Mouse (Mus musculus): ENCODE data around the gene Uqcr11. TPM values are rescaled to one million over a fixed set of nuclear protein-coding genes. Genes with fewer than 3 reads are reported as not detected.
A peak's percentile ranks its signal among the peaks of the same experiment; 100 is the strongest.

The Uqcr11 gene
- total RNA-seq, 2 experiments from 2014 or later = 410 to 413 TPM

DNA sequence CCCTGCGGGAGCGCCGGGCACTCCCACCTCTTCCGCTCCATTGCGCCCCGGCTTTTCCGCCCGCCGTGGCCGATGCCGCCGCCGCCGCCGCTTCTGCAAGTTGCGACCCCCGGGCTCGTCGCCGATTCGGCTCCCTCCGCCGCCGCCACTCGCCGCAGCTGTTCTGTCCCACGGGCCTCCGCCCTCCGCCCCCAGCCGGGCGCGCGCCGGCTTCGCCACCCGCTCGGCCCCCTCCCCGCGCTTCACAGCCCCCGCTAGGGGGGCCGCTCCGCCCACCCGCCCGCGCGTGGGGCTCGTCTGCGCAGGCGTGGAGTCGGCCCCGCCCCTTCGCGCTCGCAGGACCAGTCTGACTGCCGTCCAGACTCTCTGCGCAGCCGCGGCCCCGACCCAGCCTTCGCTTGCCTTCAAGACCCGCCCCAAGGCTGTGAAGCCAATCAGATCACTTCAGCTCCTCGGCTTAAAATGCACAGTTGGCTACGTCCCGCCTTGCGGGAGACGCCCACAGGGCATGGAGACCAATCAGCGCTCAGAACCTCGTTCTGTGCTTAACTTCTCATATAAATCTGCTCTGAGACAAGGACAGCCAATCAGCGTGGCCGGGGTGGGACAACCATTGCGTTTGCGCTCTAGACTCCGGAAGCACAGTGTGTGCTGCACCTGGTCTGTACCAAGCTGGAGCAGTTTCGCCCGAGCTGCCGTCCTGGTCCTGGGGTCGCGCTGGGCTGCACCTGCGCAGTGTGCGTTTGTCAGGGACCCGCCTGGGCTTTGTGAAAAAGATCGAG is 7.2 kb downstream of the Uqcr11 start, which contains the start of gene Mbd3:
Gene Mbd3, minus strand, starts transcription at position 360 of the 782 bp plus-strand sequence.
- DNase-seq (ENCODE audit: low spot score in 2 of 2) = peak; percentile 100

DNA sequence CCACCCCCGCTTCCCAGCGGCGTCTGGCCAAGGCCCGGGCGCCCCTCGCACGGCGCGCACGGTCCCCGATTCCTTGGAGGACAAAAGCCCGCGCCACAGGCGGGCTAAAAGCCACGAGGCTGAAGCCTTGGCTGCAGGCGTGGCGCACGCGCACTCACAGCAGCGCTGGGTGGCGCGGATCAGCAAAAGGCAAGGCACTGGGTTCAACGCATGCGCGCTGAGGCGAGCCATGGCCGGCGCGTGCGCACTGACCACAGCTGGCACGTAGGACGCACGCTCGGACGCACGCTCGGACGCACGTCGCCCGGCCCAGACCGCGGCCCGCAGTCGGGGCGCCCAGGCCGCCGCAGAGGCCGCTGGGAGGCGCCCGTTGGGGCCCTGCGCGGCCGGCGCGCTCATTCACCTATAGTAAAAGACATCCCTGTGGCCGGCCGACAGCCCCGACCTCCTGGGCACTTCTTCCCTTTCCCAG is 7.9 kb downstream of the Uqcr11 start:
- DNase-seq (ENCODE audit: low spot score in 2 of 2) = peak; percentile 96 to 99

DNA sequence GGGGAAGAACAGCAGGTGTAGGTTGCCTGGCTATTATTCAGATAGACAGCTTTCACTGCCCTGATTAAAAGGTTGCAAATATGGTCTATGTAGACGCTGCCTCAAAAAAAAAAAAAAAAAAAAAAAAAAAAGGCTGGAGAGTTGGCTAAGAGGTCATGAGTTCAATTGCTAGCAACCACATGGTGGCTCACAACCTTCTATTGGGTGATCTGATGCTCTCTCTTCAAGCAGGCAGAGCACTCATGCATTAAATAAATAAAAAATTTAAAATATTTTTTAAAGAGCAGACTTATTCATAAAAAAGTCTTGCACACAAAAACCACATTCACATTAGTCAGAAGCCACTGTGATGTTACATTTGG is 8.5 kb downstream of the Uqcr11 start:
- DNase-seq (ENCODE audit: low spot score in 2 of 2) = no peak

DNA sequence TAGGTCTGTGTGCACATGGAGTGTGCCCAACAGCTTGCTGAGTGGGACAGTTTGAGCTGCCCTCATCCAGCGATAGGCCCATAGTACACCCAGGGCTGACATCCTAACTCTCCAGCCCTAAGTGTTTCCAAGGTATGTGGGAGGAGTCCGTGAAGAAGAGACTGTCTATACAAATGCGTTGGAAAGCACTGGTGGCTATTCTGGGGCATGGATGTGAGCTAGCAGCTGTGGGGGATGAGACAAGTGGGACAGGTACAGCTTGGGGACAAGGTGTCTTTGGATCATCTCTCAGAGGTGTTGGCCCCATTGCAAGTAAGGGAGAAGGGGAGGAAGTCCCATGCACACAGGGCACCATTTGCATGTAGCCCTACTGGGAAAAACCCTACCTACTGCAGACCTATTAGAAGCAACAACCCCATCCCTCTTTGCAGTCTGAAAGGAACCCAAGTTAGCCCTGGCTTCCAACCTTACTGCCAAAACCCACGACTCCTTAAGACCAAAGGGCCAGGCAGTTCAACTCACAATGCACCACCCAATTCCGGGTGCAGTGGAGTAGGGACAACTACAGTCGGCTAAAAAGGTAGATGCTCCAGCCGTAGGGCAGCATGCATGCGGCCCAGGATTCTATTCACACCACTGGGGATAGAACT is 9.0 kb downstream of the Uqcr11 start:
- no peak for DNase-seq (ENCODE audit: low spot score in 2 of 2)

DNA sequence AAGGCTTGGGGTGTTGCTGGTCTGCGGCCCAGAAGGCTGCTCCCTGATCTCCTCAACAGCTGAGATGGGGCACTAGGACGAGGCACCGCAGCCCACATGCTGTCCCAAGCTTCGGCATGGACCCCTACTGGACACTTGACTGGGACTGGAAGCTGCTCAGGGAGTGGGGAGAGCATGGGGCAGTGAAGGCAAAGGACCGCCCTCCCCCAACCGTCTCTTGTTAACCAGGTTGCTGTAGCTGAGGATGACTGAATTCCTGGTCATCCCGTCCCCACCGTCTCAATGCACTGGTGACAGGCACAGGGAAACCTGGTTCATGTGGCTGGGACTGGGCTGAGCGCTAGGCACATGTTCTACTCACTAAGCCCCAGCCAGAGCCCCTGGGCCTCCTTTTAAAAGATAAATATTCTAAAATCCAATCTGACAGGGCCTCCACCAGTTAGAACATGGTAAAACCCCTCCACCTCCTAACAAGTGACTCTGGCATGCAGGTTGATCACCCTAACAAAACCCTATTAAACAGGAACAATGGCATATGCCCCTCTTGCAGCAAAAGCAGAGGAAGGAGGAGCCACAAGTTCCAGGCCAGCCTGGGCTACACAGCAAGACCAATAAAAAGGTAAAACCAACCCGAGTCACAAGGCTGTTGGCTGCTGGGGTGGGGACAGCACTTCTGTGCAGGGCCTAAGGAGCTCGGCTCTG is 9.7 kb downstream of the Uqcr11 start:
- DNase-seq (ENCODE audit: low spot score in 2 of 2) = no peak

DNA sequence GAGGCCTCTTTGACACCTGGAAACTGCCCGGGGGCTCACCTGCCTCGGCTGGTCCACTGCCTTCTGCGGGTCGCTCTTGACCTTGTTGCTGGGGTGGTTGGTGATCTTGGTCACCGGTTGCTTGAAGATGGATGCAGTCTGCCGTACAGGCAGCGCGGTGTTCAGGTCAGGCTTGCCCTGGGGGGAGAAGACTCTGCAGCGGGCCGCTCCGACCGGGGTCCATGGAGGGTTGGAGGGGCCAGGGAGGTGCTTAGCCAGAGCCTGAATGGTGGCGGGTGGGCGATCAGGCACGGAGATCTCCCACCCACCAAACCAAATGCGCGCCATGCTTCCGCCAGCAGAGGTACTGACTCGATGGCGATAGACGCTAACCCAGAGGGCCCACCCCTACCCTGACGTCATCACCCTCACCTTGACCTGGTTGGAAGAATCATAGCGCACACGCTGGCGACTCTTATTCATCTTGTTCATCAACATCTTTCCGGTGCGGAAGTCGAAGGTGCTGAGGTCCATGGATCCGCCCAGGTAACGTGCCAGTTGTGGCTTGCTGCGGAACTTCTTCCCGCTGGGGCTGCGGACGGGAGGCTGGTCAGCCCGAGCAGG is 11.5 kb downstream of the Uqcr11 start:
- DNase-seq (ENCODE audit: low spot score in 2 of 2) = no peak

DNA sequence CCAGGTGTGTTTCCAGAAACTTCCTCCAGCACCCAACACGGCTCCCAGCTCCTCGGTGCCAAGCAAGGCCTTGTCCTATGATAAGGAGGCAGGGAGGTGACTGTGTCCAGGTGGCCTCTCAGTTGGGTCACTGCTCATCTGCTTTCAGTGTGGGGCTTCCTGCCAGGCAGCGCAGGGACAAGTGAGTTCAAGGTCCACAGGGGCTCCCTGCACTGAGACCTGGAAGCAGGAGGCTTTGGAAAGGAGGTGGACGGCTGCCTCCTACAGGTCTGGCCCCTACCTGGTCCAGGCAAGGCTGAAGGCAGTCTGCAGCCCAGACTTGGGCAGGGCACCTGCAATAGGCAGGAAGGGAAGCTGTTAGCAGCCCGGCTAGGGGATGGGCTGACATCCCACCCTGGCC is 13.9 kb downstream of the Uqcr11 start:
- no peak for DNase-seq (ENCODE audit: low spot score in 2 of 2)

DNA sequence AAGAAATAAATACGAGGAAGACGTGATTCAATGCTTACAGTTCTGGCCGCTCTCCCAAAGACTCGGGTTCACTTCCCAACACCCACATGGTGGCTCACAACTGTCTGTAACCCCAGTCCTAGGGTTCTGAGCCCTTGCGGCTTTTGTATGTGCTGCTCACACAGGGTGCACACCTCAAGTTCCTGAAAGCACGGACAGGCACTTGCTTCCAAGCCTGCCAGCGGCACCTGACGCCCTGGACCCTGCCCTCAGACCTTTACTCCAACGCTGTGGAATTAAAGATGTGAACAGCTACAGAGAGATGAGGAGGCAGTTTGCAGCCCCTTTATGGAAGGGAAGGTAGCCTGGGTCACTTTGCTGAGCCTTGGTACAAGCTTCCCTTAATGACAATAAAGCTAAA is 15.9 kb downstream of the Uqcr11 start:
- DNase-seq (ENCODE audit: low spot score in 2 of 2) = no peak

DNA sequence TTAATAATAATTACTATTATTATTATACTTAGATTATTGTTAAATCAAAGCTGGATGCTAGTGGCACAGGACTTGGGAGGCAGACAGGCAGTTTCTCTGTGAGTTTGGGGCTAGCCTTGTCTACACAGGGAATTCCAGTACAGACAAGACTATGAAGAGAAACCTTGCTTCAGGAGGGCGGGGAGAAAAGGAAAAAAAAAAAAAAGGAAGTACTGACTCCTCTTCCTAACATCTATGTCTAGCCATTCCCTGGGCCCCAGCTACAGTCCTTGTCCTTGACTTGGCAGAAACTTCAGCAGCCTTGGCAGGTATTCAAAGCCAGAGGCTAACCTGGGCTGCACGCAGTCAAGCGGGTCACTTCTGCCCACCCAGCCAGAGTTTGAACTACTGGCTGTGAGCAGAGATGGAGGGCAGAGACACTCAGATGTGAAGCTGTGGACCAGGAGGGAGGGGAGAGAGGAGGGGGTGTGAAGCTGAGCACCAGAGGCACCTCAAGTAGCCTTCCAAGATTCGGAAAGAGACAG is 17.4 kb downstream of the Uqcr11 start:
- DNase-seq (ENCODE audit: low spot score in 2 of 2) = no peak

DNA sequence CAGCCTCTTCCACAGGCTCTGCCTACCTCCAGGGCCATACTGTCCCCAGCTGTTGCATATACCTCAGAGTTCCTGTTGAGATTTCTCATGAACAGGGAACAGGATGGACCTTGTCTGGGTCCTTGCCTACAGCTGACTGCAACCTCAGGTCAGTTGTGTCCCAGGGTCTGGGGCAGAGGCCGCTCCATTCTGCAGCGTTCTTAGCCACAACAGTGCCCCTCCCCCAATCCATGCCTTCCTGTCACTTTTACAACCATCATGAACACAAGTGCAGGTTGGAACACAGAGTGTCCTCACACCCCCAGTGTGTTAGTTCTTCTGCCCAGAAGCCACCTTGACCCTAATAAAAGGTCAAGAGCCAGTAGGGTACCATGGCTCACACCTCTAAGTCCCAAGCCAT is 17.9 kb downstream of the Uqcr11 start:
- DNase-seq (ENCODE audit: low spot score in 2 of 2) = no peak

DNA sequence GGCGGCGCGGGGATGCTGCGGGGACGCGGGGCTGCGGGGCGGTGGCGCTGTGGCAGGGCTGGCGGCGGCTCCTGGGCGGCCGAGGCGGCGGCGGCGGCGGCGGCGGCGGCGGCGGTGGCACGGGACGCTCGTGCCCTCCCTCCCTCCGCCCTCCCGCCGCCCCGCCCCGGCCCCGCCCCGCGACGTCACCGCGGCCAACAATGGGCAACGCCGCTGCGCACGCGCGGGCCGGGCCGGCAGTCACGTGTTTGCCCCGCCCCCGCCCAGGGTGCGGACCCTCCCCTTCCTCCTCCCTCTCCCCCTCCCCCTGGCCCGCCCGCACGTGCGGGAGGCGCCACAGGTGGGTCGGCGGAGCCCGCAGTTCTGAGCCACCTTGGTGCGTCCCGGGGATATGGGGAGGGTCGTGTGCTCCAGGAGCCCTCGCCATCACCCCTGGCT is 19.1 kb downstream of the Uqcr11 start, which contains the start of gene Mex3d:
Gene Mex3d, minus strand, starts transcription at position 138 of the 438 bp plus-strand sequence.
- peak; percentile 76 to 91 for DNase-seq (ENCODE audit: low spot score in 2 of 2)

DNA sequence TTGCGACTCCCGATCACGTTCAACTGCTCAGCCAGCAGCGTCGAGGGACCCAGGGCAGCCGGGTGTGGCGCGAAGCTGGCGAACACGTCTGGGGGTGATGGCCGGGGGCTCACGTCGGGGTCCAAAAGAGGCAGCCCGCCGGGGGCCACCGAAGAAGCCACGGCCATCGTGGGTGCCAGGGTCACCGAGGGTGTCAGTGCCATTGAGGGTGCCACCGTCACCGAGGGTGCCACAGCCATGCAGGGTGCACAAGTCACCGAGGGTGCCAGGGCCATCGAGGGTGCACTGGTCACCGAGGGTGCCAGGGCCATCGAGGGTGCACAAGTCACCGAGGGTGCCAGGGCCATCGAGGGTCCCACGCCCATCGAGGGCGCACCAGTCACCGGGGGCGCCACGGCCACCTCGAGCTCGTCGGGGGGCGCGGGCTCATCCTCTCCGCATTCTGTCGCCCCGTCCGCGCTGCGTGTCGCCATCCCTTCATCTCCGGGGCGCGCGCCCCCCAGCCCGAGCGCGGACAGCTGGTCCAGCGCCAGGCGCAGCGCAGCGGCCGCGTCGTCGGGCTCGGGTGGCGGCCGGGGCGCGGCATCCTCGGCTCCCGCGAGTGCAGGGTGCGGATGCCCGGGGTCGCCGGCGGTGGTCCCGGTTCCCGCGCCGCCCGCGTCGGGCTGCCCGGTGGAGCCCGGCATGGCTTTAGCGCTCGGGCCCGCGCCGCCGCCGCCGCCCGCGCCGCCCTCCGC is 19.7 kb downstream of the Uqcr11 start:
- no peak for DNase-seq (ENCODE audit: low spot score in 2 of 2)

DNA sequence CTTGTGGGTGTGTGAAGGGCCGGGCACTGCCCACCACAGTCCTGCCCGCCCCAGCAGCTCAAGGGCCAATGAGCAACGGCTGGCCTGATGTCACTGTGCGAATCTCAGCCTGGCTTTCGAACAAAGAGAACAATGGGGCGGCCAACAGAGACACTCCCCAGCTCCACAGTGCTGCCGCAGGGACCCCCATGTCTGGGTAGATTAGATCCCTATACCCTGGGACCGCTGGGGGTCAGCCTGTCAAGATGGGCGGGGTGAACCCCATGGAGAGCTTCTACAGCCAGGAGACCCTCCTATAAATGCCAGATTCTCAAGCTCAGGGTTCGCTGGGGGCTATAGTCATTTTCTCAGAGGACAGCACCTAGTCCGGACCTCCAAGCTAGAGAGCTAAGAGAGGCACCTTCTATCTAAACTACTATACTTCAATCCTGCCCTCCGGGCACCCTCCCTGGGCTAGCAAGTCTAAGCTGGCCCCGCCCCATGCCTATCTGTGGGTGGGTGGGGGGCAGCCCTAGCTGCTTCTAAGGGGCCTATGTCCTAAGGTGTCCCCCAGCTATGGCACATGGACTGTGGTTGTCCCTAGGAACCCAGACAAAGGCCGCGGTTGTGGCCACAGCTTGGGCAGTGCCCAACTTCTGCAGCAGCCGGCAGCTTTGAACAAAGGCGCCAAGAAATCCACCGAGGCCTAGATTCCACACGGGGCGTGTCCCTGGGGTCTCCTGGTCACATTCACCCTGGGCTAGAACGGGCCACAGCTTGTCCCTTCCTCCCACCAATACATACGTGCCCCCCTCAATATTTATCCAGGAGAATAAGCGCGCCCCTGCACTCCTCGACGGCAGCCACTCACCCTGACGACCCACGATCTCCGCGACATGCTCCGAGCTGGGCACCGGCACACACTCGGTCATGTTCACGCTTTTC is 20.6 kb downstream of the Uqcr11 start:
- DNase-seq (ENCODE audit: low spot score in 2 of 2) = no peak

DNA sequence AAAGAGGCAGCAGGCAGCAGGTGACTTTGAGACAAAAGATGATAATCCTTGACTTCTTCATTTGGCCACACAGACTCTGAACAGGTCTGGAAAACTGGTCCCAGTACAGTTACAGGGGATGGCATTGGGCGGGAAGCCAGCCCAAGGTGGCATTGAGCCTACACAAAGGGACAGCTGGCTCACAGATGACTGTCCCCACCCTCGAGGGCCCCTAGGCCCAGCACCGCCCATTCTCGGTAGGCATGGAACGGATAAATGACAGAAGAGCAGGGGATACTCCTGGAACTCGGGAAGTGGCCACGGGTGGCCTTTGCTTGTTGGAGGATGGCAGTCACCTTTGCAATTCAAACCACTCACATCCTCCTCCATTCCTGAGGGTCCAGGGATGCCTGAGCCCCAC is 21.3 kb downstream of the Uqcr11 start:
- no peak for DNase-seq (ENCODE audit: low spot score in 2 of 2)

DNA sequence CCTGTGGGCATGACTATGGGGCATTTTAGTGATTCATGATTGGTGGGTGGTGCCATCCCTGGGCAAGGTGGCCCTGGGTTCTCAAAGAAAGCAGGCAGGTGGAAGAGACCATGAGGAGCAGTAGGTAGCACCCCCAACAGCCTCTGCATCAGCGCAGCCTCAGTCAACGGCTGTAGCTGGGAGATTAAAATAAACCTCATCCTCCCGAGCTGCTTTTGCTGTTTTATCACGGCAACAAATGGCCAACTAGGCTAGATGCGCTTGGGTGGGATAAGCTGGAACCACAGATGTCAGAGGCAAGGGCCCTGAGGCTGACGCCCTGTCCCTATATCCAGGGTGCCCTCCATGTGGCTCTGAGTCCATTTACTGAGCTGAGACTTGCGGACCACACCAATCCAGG is 21.9 kb downstream of the Uqcr11 start:
- no peak for DNase-seq (ENCODE audit: low spot score in 2 of 2)

DNA sequence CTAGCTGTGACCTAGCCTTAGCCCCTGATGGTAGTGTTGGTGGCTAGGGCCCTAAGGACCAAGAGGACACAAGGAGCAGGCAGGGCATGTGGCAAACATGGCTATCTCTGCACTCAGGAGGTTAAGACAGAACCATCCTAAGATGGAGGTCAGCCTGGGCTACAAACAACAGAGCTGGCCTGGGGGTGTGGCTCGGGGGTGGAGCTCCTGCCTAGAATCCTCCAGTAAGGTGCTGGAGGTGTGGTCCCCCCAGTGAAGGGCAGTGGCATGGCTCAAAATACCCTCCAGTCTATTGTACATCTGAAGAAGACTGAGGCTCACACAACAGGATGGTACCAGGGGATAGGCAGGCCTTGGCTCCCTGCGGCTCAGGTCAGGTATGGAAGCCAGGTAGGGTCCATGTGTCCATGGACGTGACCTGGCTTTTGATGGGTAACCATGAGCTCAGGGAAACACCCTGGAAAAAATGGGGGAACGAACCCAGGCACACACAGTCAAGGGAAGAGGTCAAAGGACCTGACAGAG is 22.5 kb downstream of the Uqcr11 start:
- DNase-seq (ENCODE audit: low spot score in 2 of 2) = no peak

DNA sequence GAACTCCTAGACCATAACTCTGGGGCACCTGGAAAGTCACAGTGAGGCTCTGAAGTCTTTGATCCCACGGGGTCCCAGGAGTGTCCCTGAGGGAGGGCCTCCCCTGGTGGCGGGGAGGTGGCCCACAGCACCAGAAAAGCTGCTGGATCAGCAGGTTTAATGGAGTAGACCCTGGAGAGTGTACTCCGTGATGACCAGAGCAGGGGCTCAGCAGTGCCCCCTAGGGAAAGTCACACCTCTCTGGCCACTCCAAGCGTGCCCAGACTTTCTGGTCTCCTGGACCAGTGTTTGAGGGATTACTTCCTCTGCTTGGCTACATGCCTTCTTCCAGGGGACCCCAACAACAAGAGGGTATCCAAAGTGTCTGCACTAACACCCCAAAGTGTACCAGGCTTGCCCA is 23.2 kb downstream of the Uqcr11 start:
- no peak for DNase-seq (ENCODE audit: low spot score in 2 of 2)

DNA sequence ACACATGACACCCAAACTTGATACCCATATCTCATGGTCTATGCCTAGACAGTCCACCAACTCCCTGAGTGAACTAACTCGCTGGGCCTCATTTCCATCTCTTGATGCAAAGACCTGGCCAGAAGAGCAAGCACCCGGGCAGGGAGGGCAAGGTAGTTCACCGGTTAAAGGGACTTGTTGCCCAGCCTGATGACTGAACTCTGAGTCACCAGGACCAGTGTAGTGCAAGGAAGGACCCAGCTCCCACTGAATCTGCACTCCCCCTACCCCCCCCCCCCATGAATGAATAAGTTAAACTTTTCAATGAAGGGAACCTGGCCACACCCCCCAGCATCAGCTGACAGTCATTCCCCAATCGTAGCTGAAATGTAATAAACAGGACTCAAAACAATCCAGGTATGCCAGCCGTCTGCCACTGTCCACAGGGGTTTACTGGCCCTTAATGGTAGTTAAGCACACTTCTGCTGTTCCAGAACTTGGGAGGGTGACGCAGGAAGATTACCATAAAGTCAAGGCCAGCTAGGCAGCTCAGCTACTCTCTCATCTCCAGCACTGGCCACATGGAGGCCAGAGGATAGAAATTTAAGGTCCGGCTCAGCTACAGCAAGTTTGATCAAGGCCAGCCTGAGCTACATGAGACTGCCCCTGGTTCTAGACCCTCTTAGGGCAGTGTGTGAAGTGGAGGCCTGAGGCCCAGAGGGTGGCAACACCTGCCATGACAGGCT is 23.8 kb downstream of the Uqcr11 start:
- no peak for DNase-seq (ENCODE audit: low spot score in 2 of 2)

DNA sequence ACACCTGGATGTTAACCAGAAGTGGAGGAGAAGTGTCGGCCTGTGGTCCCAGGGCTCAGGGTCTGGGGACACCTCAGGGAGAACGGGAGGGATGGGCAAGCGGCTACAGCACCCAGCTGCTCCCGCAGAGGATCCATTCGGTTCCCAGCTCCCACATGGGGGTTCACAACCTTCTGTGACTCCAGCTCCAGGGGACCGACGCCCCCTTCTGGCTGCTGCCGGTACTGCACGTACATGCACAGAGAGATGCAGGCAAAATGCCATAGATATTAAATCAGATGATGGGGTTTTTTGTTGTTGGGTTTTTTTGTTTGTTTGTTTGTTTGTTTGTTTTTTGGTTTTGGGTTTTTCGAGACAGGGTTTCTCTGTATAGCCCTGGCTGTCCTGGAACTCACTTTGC is 28.9 kb downstream of the Uqcr11 start:
- no peak for DNase-seq (ENCODE audit: low spot score in 2 of 2)
